Mouse (Mus musculus) olfactory bulb, adult 2 months (tissue): ENCODE measurements around the gene Chn1.
A peak's percentile ranks its signal among the peaks of the same experiment; 100 is the strongest.

Source experiments
- CTCF ChIP-seq: fragments of 200-500 bp; IDR thresholded peaks from 2 replicates; pipeline ENCODE4 v1.5.1; 2012; ENCODE audit warnings: low read depth, mild to moderate bottlenecking, low read length, moderate library complexity; ENCODE audit not compliant: insufficient read depth
- POLR2A ChIP-seq: fragments of 200-500 bp; IDR thresholded peaks from 2 replicates; pipeline ENCODE4 v1.6.1; 2012; ENCODE audit warnings: mild to moderate bottlenecking, low read depth, low read length, moderate library complexity; ENCODE audit not compliant: insufficient read depth

GRCm38 (mm10) chr2:73572539-73573372 is 202.4 kb downstream of the Chn1 start:
- TF ChIP-seq POLR2A: no peak
- peak; percentile 74; the same call in 1 of the 2 replicates for TF ChIP-seq CTCF
